Mouse (Mus musculus): ENCODE data around the gene Faap20. TPM values are rescaled to one million over a fixed set of nuclear protein-coding genes. Genes with fewer than 3 reads are reported as not detected.
A peak's percentile ranks its signal among the peaks of the same experiment; 100 is the strongest.

Gene Faap20
- polyA plus RNA-seq, 2 experiments from 2014 or later = 45.1 to 54.9 TPM

DNA sequence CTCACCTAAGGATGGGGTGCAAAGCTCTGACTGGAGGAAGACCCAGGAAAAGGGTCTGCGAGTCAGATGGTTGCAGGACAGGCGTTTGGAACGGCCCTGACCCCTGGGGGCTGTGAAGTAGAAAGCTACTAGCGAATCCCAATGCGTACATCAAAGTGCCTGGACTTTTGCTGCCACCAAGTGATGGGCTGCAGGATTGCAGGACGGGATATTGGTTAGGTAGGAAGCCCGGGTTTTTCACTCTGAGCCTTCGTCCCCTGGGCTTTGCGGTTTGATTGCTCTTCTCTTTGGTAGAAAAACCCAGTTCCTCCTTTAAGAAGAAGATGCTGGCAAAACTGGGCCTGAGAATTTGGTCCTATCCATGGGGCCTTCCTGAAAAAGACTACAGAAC, 350 bp upstream of the Faap20 start:
- ATAC-seq = peak; percentile 62

DNA sequence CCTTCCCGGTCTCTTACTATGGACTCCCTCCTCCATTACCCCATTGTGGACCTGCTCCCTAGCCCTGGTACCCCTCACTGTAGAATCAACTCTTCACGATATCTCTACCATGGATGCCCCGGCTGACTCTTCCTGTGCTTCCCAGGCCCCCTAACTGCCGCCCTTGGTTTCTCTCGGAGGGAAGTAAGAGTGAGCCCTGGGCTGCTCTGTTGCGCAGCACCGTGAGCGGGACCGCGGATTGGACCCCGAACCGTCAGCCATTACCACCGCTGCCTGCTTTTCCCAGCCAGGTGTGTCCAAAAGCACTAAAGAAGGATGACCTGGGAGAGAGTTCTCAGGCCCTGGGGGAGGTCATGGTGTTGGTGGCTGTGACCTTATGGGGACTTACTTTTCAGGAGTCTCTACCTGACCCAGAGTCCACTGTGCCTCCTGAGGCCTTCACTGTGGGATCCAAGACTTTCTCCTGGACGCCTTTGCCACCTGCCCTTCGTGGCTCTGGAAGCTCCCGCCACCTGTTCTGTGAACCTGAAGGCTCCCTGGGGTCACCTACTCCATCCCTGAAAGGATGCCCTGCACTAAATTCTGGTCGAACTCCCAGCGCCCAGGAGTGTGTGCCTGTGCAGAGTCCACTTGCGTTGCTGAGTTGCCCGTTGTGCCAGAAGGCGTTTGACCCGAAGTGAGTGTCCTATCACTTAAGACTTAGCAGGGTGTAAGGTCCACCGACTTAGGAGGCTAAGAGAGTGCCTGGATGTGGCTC, 937 bp downstream of the Faap20 start:
- ATAC-seq = peak; percentile 20

DNA sequence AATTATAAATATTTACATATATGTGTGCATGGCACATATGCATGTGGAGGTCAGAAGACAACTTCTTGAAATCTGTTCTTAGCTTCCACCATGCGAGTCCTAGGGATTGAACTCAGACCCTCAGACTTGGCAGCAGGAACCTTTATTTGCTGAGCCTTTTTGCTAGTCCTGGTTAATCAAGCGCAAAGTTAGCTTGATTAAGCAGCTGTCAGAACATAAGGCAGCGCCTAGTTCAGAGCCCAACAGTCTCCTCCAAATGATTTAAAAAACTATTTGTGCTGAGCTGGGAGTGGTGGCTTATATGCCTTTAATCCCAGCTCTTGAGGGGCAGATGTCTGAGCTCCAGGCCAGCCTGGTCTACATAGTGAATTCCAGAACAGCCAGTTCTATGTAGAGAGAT, 1.5 kb downstream of the Faap20 start:
- ATAC-seq = no peak

DNA sequence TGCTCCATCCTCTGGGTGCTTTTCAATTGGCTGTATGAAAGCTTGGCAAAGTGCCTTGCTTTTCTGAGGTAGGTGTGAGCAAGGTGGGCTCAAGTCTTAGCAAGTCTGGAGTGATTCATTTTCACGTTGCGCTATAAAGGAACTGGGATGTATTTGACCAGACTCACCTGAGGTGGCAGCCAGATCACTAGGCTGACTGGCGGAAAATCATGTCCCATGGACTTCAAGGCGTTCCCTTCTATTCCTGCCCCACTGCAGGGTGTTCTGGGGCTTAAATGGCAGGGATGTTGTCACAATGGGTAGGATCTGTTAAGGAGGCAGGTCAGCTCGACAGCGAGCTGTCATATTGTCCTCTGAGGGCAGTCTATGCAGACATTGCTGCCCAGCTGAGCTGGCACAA, 2.7 kb downstream of the Faap20 start:
- no peak for ATAC-seq

DNA sequence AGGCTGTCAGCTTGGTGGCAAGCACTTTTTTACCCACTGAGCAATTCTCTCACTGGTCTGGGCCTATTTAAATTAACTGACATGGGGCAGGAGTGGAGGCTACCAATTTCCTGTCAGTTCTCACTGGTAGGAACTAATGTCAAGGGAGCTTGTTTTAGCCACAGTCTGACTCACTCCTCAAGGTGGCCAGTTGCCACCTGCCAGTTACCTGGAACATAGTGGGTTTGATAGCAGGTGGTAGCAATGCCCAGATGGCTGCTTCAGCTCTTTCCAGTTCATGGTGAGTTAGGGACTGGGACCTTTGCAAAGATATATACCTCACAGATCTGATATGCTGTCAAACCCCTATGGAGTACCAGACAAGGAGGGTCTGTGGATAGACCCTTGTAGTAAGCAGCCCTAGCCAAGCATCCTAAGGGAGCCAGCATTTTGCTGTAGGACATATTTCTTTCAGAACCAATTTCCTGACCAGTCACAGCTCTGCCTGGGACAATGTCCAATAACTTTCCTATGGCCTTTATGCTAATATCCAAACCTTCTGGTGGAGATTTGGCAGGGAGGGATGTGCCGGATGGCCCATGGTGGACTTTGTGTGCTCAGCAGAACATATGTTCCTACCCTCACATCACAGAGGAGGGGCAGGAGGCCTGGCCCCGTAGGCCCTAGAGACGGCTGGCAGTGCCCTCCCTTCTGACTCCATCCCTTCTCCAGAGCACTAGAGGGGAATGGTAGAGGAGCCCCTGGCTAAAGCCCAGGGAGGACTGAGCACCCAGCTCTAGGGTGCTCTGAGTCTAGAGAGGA, 15.1 kb downstream of the Faap20 start:
- ATAC-seq = no peak

DNA sequence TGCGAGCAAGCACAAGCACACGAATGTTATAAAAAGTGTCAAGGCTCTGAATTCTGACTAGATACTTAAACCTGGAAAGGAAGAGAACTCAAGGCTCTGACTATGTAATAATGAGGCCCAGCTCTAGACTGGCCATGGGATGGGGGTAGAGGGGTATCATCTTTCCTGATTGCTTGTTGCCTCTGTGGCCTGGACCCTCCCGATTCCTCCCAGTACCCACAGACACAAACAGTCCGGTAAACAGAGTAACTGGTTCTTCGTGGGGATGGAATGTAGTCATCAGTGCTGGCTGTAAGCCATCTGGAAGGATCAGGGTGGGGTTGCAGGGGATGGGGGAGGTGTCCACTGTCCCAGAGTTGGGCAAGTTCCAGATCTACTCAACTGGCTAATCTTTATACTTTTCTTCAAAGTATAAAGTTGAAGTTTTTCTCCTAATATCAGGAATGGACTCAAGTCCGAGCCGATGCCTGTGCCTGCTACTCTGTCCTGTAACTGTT, 17.5 kb downstream of the Faap20 start:
- no peak for ATAC-seq

DNA sequence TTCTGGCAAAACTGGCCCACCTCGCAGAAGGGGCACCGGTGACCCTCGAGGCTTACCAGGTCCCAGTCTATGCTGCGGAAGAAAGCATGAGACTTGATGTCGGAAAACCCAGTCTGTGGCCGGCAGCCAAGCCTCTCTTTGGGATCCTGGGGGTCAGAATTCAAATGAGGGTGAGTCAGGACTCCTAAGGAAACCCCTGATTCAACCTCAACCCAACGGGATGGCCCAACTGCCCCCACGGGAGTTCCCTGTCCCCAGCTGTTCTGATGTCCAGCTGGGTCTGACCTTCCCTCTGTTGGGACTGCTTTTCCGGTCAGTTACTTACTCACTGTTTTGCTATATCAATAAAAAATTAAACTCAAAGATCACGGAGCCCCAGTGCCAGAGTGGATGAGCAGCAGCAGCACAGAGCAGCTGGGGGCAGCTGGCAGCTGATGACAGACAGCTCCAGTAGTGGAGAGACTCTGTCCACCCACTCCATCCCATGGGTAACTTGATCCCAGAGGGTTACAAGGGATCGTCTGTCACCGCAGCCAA, 18.1 kb downstream of the Faap20 start:
- no peak for ATAC-seq

DNA sequence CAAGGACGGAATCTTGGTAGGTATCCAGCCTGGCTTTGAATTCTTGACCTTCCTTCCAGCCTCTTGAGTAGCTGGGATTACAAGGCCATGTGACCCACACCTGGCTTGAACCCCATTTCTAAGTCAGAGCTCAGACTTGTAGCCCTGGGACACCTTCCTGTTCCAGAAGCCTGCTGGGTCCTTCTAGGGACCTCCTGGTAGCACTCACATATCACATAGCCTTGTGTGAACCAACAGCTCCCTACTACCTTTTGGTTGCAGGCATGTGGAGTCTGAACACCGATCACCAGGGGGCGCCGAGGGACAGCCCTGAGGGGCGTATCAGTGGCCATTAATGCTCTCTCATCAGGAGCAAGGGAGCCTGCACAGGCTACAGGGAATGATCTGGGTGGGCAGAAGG, 18.8 kb downstream of the Faap20 start:
- ATAC-seq = no peak

DNA sequence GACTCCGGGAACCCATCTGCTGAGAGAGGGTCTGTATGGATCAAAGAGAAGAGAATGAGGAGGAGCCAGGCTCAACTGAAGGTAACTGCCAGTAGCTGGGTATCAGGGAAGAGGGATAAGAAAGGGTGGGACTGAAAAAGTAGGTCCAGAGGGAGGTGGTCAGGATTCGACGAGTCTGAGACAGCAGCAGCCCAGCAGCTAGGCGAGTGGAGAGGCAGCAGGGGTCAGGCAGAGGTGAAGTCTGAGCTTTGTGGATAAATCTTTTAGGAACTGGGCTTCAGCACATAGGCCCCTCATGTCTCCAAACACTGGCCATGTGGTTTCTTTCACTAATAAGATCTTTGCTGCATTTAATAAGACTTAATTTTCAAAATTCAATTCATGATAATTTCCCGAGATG, 24.8 kb downstream of the Faap20 start:
- no peak for ATAC-seq

DNA sequence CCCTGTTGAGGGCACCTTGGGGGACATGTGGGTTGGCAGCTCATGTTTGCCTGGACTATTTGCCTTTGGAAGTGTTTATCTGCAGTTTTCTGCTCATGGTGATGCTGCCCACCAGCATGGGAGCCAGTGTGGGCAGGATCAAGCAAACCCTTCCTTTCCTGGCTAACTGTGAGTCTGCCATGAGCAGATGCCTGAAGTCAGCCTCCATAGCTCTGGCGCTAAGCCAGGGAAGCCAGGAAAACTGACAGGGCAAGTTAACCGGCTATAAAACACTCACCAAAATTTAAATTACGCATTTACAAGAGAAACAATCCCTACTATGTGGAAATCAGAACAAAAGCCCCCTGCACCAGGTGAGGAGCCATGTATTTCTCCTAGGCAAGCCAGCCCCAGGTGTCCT, 25.2 kb downstream of the Faap20 start:
- ATAC-seq = no peak

DNA sequence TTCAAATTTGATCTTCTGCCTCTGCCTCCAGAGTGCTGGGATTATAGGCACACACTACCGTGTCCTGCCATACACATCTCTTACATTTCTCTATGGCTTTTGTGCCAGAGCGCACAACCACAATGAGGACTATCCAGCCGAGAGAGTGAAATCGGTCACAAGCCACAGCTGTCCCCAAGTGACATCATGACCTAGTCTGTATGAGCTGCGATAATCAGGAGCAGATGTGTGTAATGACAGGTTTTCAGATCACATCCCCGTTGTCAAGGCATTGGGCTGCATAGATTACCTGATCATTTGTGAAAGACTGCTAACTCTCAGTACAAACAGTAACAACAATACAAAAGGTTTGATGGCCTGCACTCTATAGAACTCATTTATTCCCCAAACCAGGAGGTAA, 28.4 kb downstream of the Faap20 start:
- ATAC-seq = no peak

DNA sequence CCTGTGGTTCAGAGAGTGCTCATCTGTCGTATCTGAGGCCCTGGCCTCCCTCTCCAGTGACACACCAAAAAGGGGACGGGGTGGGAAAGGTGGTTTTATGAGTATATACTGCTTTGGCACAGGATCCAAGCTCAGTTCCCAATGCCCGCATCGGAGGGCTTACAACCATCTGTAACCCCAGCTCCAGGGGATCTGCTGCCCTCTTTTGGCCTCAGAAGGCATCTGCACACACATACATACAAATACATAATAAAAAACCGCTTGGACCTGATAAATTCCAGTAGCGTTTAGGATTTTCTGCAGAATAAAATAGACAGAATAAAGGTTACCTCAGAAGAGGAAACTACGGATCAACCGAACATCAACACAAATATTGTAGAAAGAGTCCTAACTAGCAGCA, 29.5 kb downstream of the Faap20 start:
- ATAC-seq = no peak

DNA sequence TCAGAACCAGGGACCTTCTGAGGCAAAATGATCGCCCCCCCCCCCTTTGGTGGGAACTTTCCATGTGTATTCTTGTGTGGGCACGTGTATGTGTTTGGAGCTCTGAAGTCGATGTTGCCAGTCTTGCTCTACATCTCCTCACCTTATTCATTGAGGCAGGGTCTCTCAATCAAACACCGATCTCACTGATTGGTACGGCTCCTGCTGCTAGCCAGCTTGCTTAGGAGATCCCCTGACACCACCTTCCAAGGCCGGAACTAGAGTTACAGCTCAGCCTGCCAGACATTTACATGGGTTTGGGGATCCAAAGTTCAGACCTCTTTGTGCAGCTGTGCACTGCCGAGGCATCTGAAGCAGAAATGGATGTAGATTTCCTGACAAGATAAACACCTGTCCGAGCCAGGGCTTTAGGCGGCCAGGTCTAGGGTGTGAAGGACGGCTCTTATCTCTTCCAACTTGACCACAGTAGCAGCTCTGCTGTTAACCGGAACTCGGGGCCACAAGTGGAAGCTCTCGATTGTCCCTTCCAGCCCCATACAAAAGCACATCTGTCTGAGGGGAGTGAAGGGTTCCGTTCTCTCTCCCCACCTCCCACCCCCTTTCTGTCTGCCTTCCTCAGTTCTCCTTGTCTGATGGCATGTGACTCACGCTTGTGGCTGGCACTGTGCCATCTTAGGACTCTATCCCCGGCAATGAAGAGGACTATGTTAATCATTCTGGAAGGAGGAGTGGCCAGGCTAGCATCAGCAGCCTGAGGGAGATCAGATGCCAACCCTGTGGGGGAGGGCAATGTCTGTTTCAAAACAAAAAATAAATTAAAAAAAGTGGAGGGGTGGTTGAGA, 30.5 kb downstream of the Faap20 start:
- no peak for ATAC-seq

DNA sequence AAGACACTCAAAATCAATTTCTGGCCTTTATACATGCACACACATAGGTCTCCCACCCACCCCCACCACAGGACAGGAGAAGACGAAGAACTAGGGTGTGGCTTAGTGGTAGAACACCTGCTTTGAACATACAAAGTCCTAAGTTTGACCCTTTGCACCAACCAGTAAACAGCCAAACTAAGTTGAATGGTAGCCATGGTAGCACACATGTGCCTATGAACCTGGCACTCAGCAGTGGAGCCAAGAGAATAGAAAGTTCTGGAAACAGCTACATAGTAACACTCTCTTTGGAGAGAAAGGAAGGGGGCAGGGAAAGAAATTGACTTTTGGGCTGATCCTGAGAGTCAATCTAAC, 31.1 kb downstream of the Faap20 start:
- ATAC-seq = no peak

DNA sequence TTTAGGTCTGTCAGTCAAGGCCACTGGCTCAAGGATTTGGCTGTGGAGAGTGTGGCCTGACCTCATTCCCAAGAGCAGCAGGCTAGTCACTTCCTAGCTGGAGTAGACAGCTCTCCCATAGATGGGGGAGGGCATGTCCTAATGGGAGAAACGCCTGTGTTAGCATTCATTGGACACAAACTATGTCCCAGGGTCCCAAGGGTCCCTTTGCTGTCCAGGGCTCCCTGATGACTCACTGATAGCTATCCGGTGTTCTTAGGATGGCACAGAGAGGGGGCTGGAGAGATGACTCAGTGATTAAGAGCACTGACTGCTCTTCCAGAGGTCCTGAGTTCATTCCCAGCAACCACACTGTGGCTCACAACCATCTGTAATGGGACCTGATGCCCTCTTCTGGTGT, 31.6 kb downstream of the Faap20 start:
- ATAC-seq = no peak

DNA sequence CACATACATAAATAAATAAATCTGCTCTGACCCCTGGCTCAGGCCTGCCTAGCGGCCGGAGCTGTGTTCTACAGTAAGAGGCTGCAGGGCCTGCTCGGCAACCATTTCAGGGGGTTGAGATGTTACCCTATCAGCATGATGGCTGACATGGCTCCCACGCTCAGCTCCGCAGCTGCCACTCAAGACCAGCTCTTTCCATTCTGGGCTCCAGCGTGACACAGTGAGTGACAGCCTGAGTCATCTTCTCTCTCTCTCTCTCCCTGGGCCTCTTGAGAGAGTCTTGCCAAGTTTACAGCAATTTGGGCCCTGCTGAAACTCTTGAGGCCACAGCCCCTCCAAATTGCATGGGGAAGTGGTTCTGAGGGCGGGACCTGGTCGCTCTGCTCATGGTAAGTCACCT, 32.0 kb downstream of the Faap20 start:
- no peak for ATAC-seq

DNA sequence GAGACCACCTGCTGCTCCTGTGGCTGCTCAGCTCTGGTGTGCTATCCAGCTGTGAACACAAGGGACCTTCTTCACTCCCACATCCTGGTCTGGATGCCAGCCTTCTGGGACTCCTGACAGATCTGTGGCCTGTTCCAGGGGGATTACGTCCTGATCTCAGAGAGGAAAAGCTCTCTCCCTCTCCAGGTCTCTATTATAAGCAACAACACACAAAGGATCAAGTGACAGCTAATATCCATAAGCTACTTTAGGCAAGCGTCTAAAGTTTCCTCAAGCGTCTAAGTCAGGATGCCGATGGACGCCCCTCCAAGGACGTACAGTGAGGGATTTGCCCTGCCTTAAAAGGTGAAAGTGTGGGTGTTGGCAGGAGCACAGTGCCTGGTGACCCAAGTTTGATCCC, 32.6 kb downstream of the Faap20 start:
- no peak for ATAC-seq

DNA sequence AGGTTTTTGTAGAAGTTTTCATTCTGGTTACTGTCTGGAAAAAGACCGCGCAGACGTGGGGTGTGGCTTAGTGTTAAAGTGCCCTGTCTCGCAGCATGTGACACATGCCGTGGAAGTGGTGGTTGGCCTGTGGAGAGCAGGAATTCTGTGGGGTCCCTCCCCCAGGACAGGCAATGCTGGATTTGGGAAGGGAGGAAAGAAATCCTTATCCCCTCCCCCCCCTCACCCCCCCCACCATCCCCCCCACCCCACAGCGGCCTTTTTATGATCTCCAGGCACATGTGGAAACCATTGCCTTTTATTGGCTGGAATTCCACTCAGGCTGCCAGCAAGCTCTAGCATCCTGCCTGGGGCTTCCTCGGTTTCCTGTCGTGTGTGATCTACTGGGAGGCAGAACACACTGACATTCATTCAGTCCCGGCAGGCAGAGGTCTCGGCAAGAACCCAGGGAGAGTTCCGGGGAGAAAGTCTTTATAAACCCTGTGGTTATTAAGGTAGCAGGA, 33.5 kb downstream of the Faap20 start:
- ATAC-seq = no peak

DNA sequence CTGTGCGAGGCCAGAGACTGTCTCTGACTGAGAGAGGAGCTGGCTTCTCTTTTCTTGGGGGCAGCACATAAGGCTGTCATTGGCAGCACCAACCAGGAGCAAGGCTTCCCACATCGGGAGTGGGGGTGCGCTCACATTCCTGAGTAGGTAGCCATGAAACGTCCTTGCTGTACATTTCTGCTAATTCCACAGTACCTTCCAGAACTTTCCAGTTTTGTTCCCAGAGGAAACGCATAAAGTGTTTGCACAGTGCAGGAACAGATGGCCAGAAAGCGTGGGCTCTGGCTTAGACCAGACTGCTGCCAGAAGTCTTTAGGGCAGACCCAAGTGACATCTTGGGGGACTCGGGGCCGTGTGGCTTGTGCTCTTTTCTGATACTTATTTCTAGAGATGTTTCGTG, 34.0 kb downstream of the Faap20 start:
- no peak for ATAC-seq

DNA sequence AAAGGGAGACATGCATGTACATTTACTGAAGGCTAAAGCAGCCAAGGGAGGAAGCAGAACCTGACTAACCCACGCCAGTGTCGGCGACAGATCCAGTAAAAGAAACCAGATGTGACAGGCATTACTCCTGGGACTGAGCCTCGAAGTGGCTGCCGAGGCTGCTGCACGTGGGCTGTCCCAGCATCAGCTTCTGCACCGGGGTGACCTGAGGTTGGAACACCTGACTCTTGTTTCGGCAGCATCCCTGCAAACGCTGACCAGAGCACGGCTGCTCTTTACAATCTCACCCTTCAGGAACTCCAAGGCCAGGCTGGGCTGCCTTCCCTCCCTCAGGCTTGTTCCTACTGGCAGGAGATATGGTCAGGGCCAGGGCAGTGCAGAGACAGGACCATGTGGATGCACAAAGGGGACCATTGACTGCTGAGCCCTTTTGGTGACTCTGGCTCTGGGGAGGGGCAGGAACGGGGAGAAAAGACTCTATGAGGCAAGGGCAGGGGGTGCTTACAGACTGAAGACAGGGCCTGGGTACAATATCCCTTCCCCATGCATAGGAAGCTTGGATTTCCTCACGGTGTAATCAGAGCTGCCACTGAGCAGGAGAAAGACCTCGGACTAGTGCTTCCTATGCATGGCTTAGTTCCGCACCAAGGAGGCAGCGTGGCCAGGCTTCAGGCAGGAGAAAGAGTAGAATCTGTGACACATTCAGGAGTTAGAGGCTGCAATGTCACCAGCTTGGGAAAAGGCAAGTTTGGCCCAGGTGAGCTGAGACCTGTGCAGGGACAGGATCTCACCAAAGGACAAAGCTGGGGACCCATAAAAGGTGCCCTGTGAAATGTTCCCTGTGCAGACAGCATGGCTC, 35.1 kb downstream of the Faap20 start:
- ATAC-seq = no peak

DNA sequence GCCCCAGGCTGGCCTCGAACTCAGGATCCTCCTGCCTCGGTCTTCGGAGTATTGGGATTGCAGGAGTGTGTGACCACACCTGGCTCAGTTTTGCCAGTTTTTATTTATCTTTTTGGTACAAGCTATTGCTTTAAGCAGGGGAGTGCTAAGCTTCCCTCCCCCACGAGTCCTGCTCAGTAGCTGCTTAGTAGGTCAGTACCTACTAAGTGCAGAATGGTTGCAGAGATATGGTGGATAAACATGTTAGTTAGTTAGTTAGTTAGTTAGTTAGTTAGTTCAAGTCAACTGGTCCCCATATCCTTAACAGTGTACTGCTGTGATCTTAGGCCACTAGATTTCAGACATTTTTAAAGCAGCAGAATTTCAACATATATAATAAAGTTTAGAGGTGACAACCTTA, 36.5 kb downstream of the Faap20 start:
- no peak for ATAC-seq

DNA sequence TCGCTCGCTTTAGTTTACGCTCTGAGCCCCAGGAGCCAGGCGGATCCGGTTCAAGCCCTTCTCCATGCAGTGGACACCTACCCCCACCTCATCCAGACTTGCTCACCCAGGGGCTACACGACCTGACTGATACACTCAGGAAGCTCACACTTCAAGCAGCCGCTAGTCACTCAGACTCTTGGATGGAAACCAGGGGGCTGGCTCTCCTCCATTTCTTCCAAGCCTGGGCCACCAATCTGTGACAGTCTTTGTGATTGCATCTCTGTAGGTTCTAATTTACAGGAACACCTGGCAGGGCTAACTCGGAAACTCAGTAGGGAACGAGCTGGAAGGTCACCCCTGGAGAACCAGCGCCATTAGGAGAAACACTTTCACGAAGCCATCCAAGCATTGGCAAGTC, 38.1 kb downstream of the Faap20 start:
- no peak for ATAC-seq

Measured in activated CD4-positive, CD25-positive, alpha-beta regulatory T cell, adult 4 months (primary cell).